Mouse (Mus musculus) heart, embryonic 11.5 days (tissue): Measurements from ENCODE around the gene Wdr44. TPM values are rescaled to one million over a fixed set of nuclear protein-coding genes. Genes with fewer than 3 reads are reported as not detected.

ENCODE experiments used
- polyA plus RNA-seq: library from polyadenylated mRNA; unstranded; fragments of >200 nt; fragmentation: Nextera tagmentation; extraction: Ambion mirVana; gene quantifications from 2 replicates; pipeline ENCODE4 v1.2.1, GENCODE M21; 2014

Wdr44 gene
- polyA plus RNA-seq, 1 experiment from 2014 or later: 6.6 TPM

Other genes starting within 250 kb of the Wdr44 start
- not detected in 2 replicates for gene Gm4907, start 189.5 kb downstream of the Wdr44 start, polyA plus RNA-seq